Comparison of ENCODE assay signal across 8 mouse cellular contexts in the genomic region with DNA sequence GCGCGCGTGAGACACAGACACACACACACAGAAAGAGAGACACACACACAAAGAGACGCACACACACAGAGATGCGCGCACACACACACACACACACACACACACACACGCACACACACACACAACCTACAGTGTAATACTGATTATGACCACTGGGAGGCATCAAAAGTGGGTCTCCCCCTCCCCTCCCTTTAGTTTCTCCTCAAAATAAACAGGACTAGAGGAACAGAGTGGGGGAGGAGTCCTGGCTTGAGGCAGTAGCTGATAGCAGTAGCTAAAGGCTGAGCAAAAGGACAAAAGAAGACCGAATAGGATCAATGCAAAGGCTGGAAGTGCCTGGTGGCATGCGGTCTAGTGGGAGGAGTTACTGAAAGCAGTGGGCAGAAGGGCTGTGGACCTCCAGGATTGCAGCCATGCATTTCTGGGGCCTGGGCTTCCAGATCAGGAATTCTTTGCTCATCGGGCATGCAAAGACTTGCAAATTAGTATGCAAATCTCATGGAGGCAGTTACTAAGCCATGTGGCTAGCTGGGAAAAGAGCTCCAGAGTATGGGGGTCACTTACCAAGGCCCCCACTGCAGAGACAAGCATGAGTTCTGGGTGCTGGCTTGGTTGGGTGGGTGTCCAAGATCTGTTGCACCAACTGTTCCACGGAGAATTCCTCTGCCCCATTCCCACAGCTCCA. TPM values are rescaled to one million over a fixed set of nuclear protein-coding genes. Genes with fewer than 3 reads are reported as not detected.
DNase-seq lines count a peak whose midpoint lies in the region; ATAC-seq and TF ChIP-seq lines count a peak whose summit lies in the region.

No protein-coding gene starts in this region.

- no peaks in the 10 kb centered on the region for H3K9me3 ChIP-seq in intestine, embryonic 14.5 days (ENCODE audit: control insufficient read depth, low read length)
- no peaks in the 10 kb centered on the region for H3K9me3 ChIP-seq in intestine, embryonic 16.5 days (ENCODE audit: control insufficient read depth, low read length)
- no peaks in the 10 kb centered on the region for H3K9me3 ChIP-seq in CH12.LX (replicated peaks; ENCODE audit: low read length)
- H3K9me3 ChIP-seq in hindbrain, embryonic 13.5 days, result no peaks in the 10 kb centered on the region

- H3K27me3 ChIP-seq in intestine, embryonic 14.5 days (replicated peaks; ENCODE audit: control insufficient read depth, insufficient read depth, low read length), result no peaks in the 10 kb centered on the region
- no peaks in the 10 kb centered on the region for H3K27me3 ChIP-seq in intestine, embryonic 16.5 days (replicated peaks; ENCODE audit: control insufficient read depth, insufficient read depth, low read length)
- H3K27me3 ChIP-seq in CH12.LX (replicated peaks), result no peaks in the 10 kb centered on the region
- H3K27me3 ChIP-seq in hindbrain, embryonic 13.5 days, result no peaks in the 10 kb centered on the region

- no peaks in the 10 kb centered on the region for H3K79me2 ChIP-seq in CH12.LX (replicated peaks; ENCODE audit: control insufficient read depth, extremely low read depth, insufficient read depth, poor library complexity, severe bottlenecking)

- dilution Hi-C loops in CH12.LX (cut with MboI; ENCODE audit: extremely low pct_ligation_motif_present, extremely low pct_unique_long_range_greater_than_20kb, low sequenced_read_pairs), result no loop called here

- in situ Hi-C loops in CH12.LX (cut with MboI; ENCODE audit: low pct_ligation_motif_present, low pct_unique_long_range_greater_than_20kb, low sequenced_read_pairs), result no loop called here

- TF ChIP-seq POLR2A in CH12.LX (IDR thresholded peaks at IDR 0.05; ENCODE audit: low read depth, low read length), result no peak
- TF ChIP-seq POLR2A in cortical plate, adult 2 months (IDR thresholded peaks at IDR 0.05; ENCODE audit: extremely low read depth, insufficient read depth, low read length), result no peak

- no peak for TF ChIP-seq EP300 in CH12.LX (IDR thresholded peaks at IDR 0.05; ENCODE audit: low read length)

- DNase-seq in intestine, embryonic 14.5 days (ENCODE audit: low spot score), result peak; percentile 65
- peak; percentile 55 for DNase-seq in CH12.LX (ENCODE audit: extremely low read depth)
- peak; percentile 38 for DNase-seq in lung, postnatal 14 days
- no peak for DNase-seq in testis, postnatal 14 days (ENCODE audit: low spot score)

- no peak overlapping the region for H3K9ac ChIP-seq in intestine, embryonic 14.5 days (ENCODE audit: low read length)
- no peak overlapping the region for H3K9ac ChIP-seq in intestine, embryonic 16.5 days (ENCODE audit: low read depth, low read length)
- H3K9ac ChIP-seq in CH12.LX (ENCODE audit: insufficient read depth, low read depth), result no peak overlapping the region
- peak overlapping the region; percentile 49; the same call in 1 of the 2 replicates for H3K9ac ChIP-seq in hindbrain, embryonic 13.5 days

- 24% methylated on average over 11 of the region's 11 CpGs for WGBS in intestine, embryonic 14.5 days
- 28% methylated on average over 11 of the region's 11 CpGs for WGBS in intestine, embryonic 16.5 days
- 15% methylated on average over 11 of the region's 11 CpGs for WGBS in hindbrain, embryonic 13.5 days

- peak; percentile 25 for TF ChIP-seq RAD21 in CH12.LX (IDR thresholded peaks at IDR 0.05; ENCODE audit: low read depth, low read length)

- H3K27ac ChIP-seq in intestine, embryonic 14.5 days (ENCODE audit: low read depth), result no peak overlapping the region
- H3K27ac ChIP-seq in intestine, embryonic 16.5 days (ENCODE audit: low read length), result no peak overlapping the region
- H3K27ac ChIP-seq in CH12.LX (ENCODE audit: insufficient read depth, low read depth), result no peak overlapping the region
- H3K27ac ChIP-seq in cortical plate, adult 2 months (ENCODE audit: insufficient read depth, low read length), result no peak overlapping the region
- peak overlapping the region; percentile 78 for H3K27ac ChIP-seq in hindbrain, embryonic 13.5 days

- H3K36me3 ChIP-seq in intestine, embryonic 14.5 days (ENCODE audit: control insufficient read depth, insufficient read depth, low read length), result peaks cover 59% of the 10 kb centered on the region
- H3K36me3 ChIP-seq in intestine, embryonic 16.5 days (ENCODE audit: control insufficient read depth, insufficient read depth, low read length), result peaks cover 3% of the 10 kb centered on the region; the same call in 1 of the 2 replicates
- H3K36me3 ChIP-seq in CH12.LX (replicated peaks in 1 of 2; ENCODE audit: control insufficient read depth in 1 of 2, insufficient read depth in 1 of 2, low read length in 1 of 2), result peaks cover 46 to 85% of the 10 kb centered on the region in 2 experiments
- H3K36me3 ChIP-seq in hindbrain, embryonic 13.5 days, result peaks cover 71% of the 10 kb centered on the region

- no peak overlapping the region for H3K4me2 ChIP-seq in intestine, embryonic 14.5 days (ENCODE audit: low read length)
- H3K4me2 ChIP-seq in intestine, embryonic 16.5 days (ENCODE audit: low read depth, low read length), result no peak overlapping the region
- no peak overlapping the region for H3K4me2 ChIP-seq in CH12.LX (ENCODE audit: insufficient read depth, low read depth, poor library complexity, severe bottlenecking)
- peak overlapping the region; percentile 17 for H3K4me2 ChIP-seq in hindbrain, embryonic 13.5 days

- H3K4me1 ChIP-seq in intestine, embryonic 14.5 days (replicated peaks; ENCODE audit: control insufficient read depth, insufficient read depth, low read length), result peaks cover 9% of the 10 kb centered on the region
- H3K4me1 ChIP-seq in intestine, embryonic 16.5 days (ENCODE audit: control insufficient read depth, insufficient read depth, low read length), result peaks cover 20% of the 10 kb centered on the region
- H3K4me1 ChIP-seq in CH12.LX (ENCODE audit: control insufficient read depth in 1 of 2, insufficient read depth in 2 of 2), result peaks cover 0 to 81% of the 10 kb centered on the region in 2 experiments
- H3K4me1 ChIP-seq in cortical plate, adult 2 months (ENCODE audit: control insufficient read depth, insufficient read depth, low read length), result peaks cover 5% of the 10 kb centered on the region
- H3K4me1 ChIP-seq in hindbrain, embryonic 13.5 days (replicated peaks), result peaks cover 29% of the 10 kb centered on the region

- no peak overlapping the region for H3K4me3 ChIP-seq in intestine, embryonic 14.5 days (ENCODE audit: low read depth, low read length)
- no peak overlapping the region for H3K4me3 ChIP-seq in intestine, embryonic 16.5 days (ENCODE audit: low read length)
- no peak overlapping the region for H3K4me3 ChIP-seq in CH12.LX (replicated peaks in 1 of 3; ENCODE audit: low read depth in 2 of 3, low read length in 2 of 3, poor library complexity in 1 of 3)
- H3K4me3 ChIP-seq in cortical plate, adult 2 months (ENCODE audit: insufficient read depth, low read length), result no peak overlapping the region
- no peak overlapping the region for H3K4me3 ChIP-seq in hindbrain, embryonic 13.5 days

- ATAC-seq in intestine, embryonic 14.5 days (replicated peaks; ENCODE audit: low FRiP score, low TSS enrichment, low read depth), result peak; percentile 73
- ATAC-seq in intestine, embryonic 16.5 days, result no peak; the same call in 1 of the 2 replicates
- peak; percentile 69 for ATAC-seq in hindbrain, embryonic 13.5 days (ENCODE audit: low FRiP score)
- ATAC-seq in inflammation-experienced regulatory T-cells, adult 6 months, result no peak

- peak; percentile 52 to 73; a peak in 3 of 4 replicates for TF ChIP-seq CTCF in CH12.LX (conservative IDR thresholded peaks at IDR 0.05 in 1 of 2, IDR thresholded peaks at IDR 0.05 in 1 of 2; ENCODE audit: low read depth in 2 of 2, low read length in 2 of 2)
- peak; percentile 55 for TF ChIP-seq CTCF in cortical plate, adult 2 months (IDR thresholded peaks at IDR 0.05; ENCODE audit: extremely low read depth, insufficient read depth, low read length)

RNA-seq across cellular contexts. Expression of a gene that starts 5.9 kb away (rescaled TPM):
- polyA plus RNA-seq in intestine, embryonic 14.5 days (2014; fragmentation: Nextera tagmentation; extraction: Ambion mirVana), result 16.2 and 17.2 TPM in 2 replicates
- 14.2 and 14.4 TPM in 2 replicates for polyA plus RNA-seq in intestine, embryonic 16.5 days (2015; fragmentation: Nextera tagmentation; extraction: Ambion mirVana)
- total RNA-seq in CH12.LX (2012; rRNA removed), result 4.0 and 4.9 TPM in 2 replicates
- 0.70 and 1.0 TPM in 2 replicates for total RNA-seq in CH12.LX (2014; rRNA removed)
- polyA plus RNA-seq in CH12.LX (2012; ENCODE audit: insufficient read length, low read depth), result 13.3 and 17.0 TPM in 2 replicates
- polyA plus RNA-seq in cortical plate, adult 2 months (2012; rRNA removed), result 126 and 138 TPM in 2 replicates
- 15.2 and 15.3 TPM in 2 replicates for polyA plus RNA-seq in hindbrain, embryonic 13.5 days (2015; fragmentation: Nextera tagmentation; extraction: Ambion mirVana)
- 10 to 100 TPM; 11.5 to 17.1 (median 12.8) TPM for polyA plus RNA-seq in inflammation-experienced regulatory T-cells, adult 6 months (2017; shearing (Covaris generic))

RNA-seq across cellular contexts. Expression of a gene that starts 12.8 kb away (rescaled TPM):
- polyA plus RNA-seq in intestine, embryonic 14.5 days (2014; fragmentation: Nextera tagmentation; extraction: Ambion mirVana), result 140 and 154 TPM in 2 replicates
- polyA plus RNA-seq in intestine, embryonic 16.5 days (2015; fragmentation: Nextera tagmentation; extraction: Ambion mirVana), result 132 and 159 TPM in 2 replicates
- 96.3 and 105 TPM in 2 replicates for total RNA-seq in CH12.LX (2012; rRNA removed)
- 86.9 and 93.5 TPM in 2 replicates for total RNA-seq in CH12.LX (2014; rRNA removed)
- 120 and 161 TPM in 2 replicates for polyA plus RNA-seq in CH12.LX (2012; ENCODE audit: insufficient read length, low read depth)
- polyA plus RNA-seq in cortical plate, adult 2 months (2012; rRNA removed), result 74.5 and 81.9 TPM in 2 replicates
- polyA plus RNA-seq in hindbrain, embryonic 13.5 days (2015; fragmentation: Nextera tagmentation; extraction: Ambion mirVana), result 162 and 169 TPM in 2 replicates
- 100 to 1,000 TPM; 131 to 155 (median 137) TPM for polyA plus RNA-seq in inflammation-experienced regulatory T-cells, adult 6 months (2017; shearing (Covaris generic))

RNA-seq across cellular contexts. Expression of a gene that starts 17.9 kb away (rescaled TPM):
- polyA plus RNA-seq in intestine, embryonic 14.5 days (2014; fragmentation: Nextera tagmentation; extraction: Ambion mirVana), result 1.5 and 1.6 TPM in 2 replicates
- polyA plus RNA-seq in intestine, embryonic 16.5 days (2015; fragmentation: Nextera tagmentation; extraction: Ambion mirVana), result 1.4 and 1.8 TPM in 2 replicates
- total RNA-seq in CH12.LX (2012; rRNA removed), result 1.3 and 1.7 TPM in 2 replicates
- 1.9 and 3.4 TPM in 2 replicates for total RNA-seq in CH12.LX (2014; rRNA removed)
- 3.8 and 4.4 TPM in 2 replicates for polyA plus RNA-seq in CH12.LX (2012; ENCODE audit: insufficient read length, low read depth)
- 4.8 and 5.2 TPM in 2 replicates for polyA plus RNA-seq in cortical plate, adult 2 months (2012; rRNA removed)
- 1.6 TPM in 2 replicates for polyA plus RNA-seq in hindbrain, embryonic 13.5 days (2015; fragmentation: Nextera tagmentation; extraction: Ambion mirVana)
- 1 to 10 TPM in 1 of 3 experiments, under 1 TPM in 1, not detected in 1; 0.44 to 1.0 TPM for polyA plus RNA-seq in inflammation-experienced regulatory T-cells, adult 6 months (2017; shearing (Covaris generic))

RNA-seq across cellular contexts. Expression of a gene that starts 18.3 kb away (rescaled TPM):
- polyA plus RNA-seq in intestine, embryonic 14.5 days (2014; fragmentation: Nextera tagmentation; extraction: Ambion mirVana), result 11.4 and 14.3 TPM in 2 replicates
- polyA plus RNA-seq in intestine, embryonic 16.5 days (2015; fragmentation: Nextera tagmentation; extraction: Ambion mirVana), result 2.3 and 2.8 TPM in 2 replicates
- total RNA-seq in CH12.LX (2012; rRNA removed) (36.9 and 38.0 TPM in 2 replicates), CH12.LX (2014; rRNA removed) (11.0 and 11.6 TPM in 2 replicates)
- 31.7 and 32.3 TPM in 2 replicates for polyA plus RNA-seq in CH12.LX (2012; ENCODE audit: insufficient read length, low read depth)
- polyA plus RNA-seq in cortical plate, adult 2 months (2012; rRNA removed), result 51.2 and 53.7 TPM in 2 replicates
- polyA plus RNA-seq in hindbrain, embryonic 13.5 days (2015; fragmentation: Nextera tagmentation; extraction: Ambion mirVana), result 1.5 and 1.7 TPM in 2 replicates
- polyA plus RNA-seq in inflammation-experienced regulatory T-cells, adult 6 months (2017; shearing (Covaris generic)), result 1 to 10 TPM in 2 of 3 experiments, under 1 TPM in 1; 0.99 to 2.0 (median 1.3) TPM

RNA-seq across cellular contexts. Expression of a gene that starts 25.0 kb away (rescaled TPM):
- polyA plus RNA-seq in intestine, embryonic 14.5 days (2014; fragmentation: Nextera tagmentation; extraction: Ambion mirVana), result 13.5 and 16.3 TPM in 2 replicates
- 12.8 and 13.5 TPM in 2 replicates for polyA plus RNA-seq in intestine, embryonic 16.5 days (2015; fragmentation: Nextera tagmentation; extraction: Ambion mirVana)
- total RNA-seq in CH12.LX (2012; rRNA removed), result 11.0 and 11.2 TPM in 2 replicates
- total RNA-seq in CH12.LX (2014; rRNA removed), result 22.9 and 23.0 TPM in 2 replicates
- 26.4 and 27.5 TPM in 2 replicates for polyA plus RNA-seq in CH12.LX (2012; ENCODE audit: insufficient read length, low read depth)
- polyA plus RNA-seq in cortical plate, adult 2 months (2012; rRNA removed), result 26.4 and 26.6 TPM in 2 replicates
- 7.1 and 9.2 TPM in 2 replicates for polyA plus RNA-seq in hindbrain, embryonic 13.5 days (2015; fragmentation: Nextera tagmentation; extraction: Ambion mirVana)
- polyA plus RNA-seq in inflammation-experienced regulatory T-cells, adult 6 months (2017; shearing (Covaris generic)), result 10 to 100 TPM in 2 of 3 experiments, 1 to 10 TPM in 1; 6.2 to 27.4 (median 21.7) TPM

Comparison
In these comparisons a context has a peak if more than half of its experiments do, and no peak if none do; other contexts are left out.
1. ATAC-seq: peak in intestine, embryonic 14.5 days (single experiment) and hindbrain, embryonic 13.5 days (single experiment); none in intestine, embryonic 16.5 days (single experiment) and inflammation-experienced regulatory T-cells, adult 6 months (single experiment).